Mouse (Mus musculus) lung, adult 2 months (tissue): ENCODE measurements at regions not wholly inside any gene's neighbourhood (a gene's known extent, or its start where the extent isn't known, plus 50 kb on each side); places are given as distances from the start of the nearest gene placed in this dataset.

Experiments used
- CTCF ChIP-seq: fragments of 200-500 bp; IDR thresholded peaks from 2 replicates; pipeline ENCODE4 v1.5.1; 2011; ENCODE audit warnings: mild to moderate bottlenecking, low read length, control low read depth; ENCODE audit not compliant: insufficient read depth
- POLR2A ChIP-seq: fragments of 200-500 bp; IDR thresholded peaks from 2 replicates; pipeline ENCODE4 v1.6.1; 2011; ENCODE audit warnings: low read depth, mild to moderate bottlenecking, control low read depth, low read length, borderline replicate concordance; ENCODE audit errors: extremely low read depth

DNA sequence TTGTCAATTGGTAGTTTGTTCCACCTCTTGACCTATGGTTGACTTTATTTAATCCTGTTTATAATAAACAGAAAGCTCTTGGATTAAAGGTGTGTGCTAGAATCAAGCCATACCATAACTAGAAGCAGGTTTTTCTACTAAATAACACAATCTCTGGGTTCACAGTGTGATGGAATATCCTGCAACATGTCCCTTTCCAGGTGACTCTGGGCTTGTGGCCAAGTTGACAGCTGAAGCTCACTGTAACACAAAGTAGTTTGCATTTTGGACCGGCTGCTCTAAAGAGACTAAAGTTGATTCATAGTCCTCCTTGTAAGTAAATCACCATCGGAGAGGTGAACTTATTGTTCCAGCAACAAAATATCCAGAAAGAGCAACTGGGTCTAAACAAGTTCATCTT, 149.3 kb upstream of the Kctd3 start:
- no peak for TF ChIP-seq CTCF
- no peak for TF ChIP-seq POLR2A
